In the genomic region with DNA sequence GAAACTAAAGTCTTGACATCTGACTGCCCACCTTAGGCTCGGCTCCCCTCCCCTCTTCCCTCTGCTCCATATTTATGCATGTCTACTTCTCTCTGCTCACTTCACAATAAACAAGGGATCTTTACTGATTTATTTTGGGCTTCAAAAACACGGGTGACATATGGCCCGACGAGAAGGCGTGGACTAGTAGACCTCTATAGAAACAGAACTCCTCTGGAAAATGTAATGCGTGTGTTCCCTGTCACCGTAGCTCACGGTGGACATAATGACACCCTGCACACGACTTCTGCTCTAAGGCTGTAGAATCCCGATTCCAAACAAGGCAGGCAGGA, we compare ENCODE assay signal across 11 mouse cellular contexts. TPM values are rescaled to one million over a fixed set of nuclear protein-coding genes. Genes with fewer than 3 reads are reported as not detected.
A peak's percentile ranks its signal among the peaks of the same experiment; 100 is the strongest.
DNase-seq lines count a peak whose midpoint lies in the region; ATAC-seq lines count a peak whose summit lies in the region.
"Had no signal": no experiment of that assay in that cellular context is flagged by ENCODE, and none has a peak within 500 bp of the region (broad histone marks: within the 10 kb centered on the region; RNA-seq: fewer than 3 reads in every experiment).

No protein-coding gene starts in this region.

- no peak overlapping the region for H3K9ac ChIP-seq in kidney, embryonic 16.5 days (replicated peaks; ENCODE audit: low read length)
- no peak overlapping the region for H3K9ac ChIP-seq in hindbrain, embryonic 14.5 days
- H3K9ac ChIP-seq in neural tube, embryonic 12.5 days, result no peak overlapping the region

- no peaks in the 10 kb centered on the region for H3K36me3 ChIP-seq in kidney, embryonic 16.5 days (ENCODE audit: insufficient read depth, low read length)
- no peaks in the 10 kb centered on the region for H3K36me3 ChIP-seq in forebrain, embryonic 10.5 days (replicated peaks)
- no peaks in the 10 kb centered on the region for H3K36me3 ChIP-seq in hindbrain, embryonic 14.5 days (replicated peaks; ENCODE audit: control insufficient read depth, insufficient read depth)
- no peaks in the 10 kb centered on the region for H3K36me3 ChIP-seq in neural tube, embryonic 12.5 days

- no peak overlapping the region for H3K27ac ChIP-seq in kidney, embryonic 16.5 days (ENCODE audit: low read length)
- peak overlapping the region; percentile 56 for H3K27ac ChIP-seq in forebrain, embryonic 10.5 days
- H3K27ac ChIP-seq in hindbrain, embryonic 14.5 days, result 0 out of 2 replicates have a peak overlapping the region, but pooled peaks have one; percentile 33
- H3K27ac ChIP-seq in neural tube, embryonic 12.5 days, result no peak overlapping the region

- 62% methylated on average over 10 of the region's 10 CpGs for WGBS in kidney, embryonic 16.5 days
- whole genome bisulfite sequencing in forebrain, embryonic 10.5 days, result 58% methylated on average over 10 of the region's 10 CpGs
- 27% methylated on average over 10 of the region's 10 CpGs for WGBS in hindbrain, embryonic 14.5 days
- 28% methylated on average over 10 of the region's 10 CpGs for WGBS in neural tube, embryonic 12.5 days

- no peaks in the 10 kb centered on the region for H3K9me3 ChIP-seq in kidney, embryonic 16.5 days (ENCODE audit: low read length)
- no peaks in the 10 kb centered on the region for H3K9me3 ChIP-seq in forebrain, embryonic 10.5 days
- H3K9me3 ChIP-seq in hindbrain, embryonic 14.5 days (ENCODE audit: control insufficient read depth, low read length), result no peaks in the 10 kb centered on the region
- H3K9me3 ChIP-seq in neural tube, embryonic 12.5 days, result no peaks in the 10 kb centered on the region

- peak overlapping the region; percentile 39; the same call in 1 of the 2 replicates for H3K4me2 ChIP-seq in kidney, embryonic 16.5 days (replicated peaks; ENCODE audit: low read depth, low read length)
- H3K4me2 ChIP-seq in hindbrain, embryonic 14.5 days (replicated peaks), result peak overlapping the region; percentile 51
- peak overlapping the region; percentile 57 for H3K4me2 ChIP-seq in neural tube, embryonic 12.5 days (replicated peaks)

- H3K4me1 ChIP-seq in kidney, embryonic 16.5 days (ENCODE audit: insufficient read depth, low read length), result peaks cover 9% of the 10 kb centered on the region; the same call in 1 of the 2 replicates
- H3K4me1 ChIP-seq in forebrain, embryonic 10.5 days, result peaks cover 17% of the 10 kb centered on the region
- no peaks in the 10 kb centered on the region for H3K4me1 ChIP-seq in hindbrain, embryonic 14.5 days (replicated peaks; ENCODE audit: control insufficient read depth, insufficient read depth, low read length)
- H3K4me1 ChIP-seq in neural tube, embryonic 12.5 days, result peaks cover 13% of the 10 kb centered on the region

- no peak overlapping the region for H3K4me3 ChIP-seq in kidney, embryonic 16.5 days (ENCODE audit: low read length)
- peak overlapping the region; percentile 40; the same call in 1 of the 2 replicates for H3K4me3 ChIP-seq in forebrain, embryonic 10.5 days
- H3K4me3 ChIP-seq in hindbrain, embryonic 14.5 days (replicated peaks; ENCODE audit: low read length), result no peak overlapping the region
- H3K4me3 ChIP-seq in neural tube, embryonic 12.5 days, result no peak overlapping the region

- no peak for DNase-seq in kidney, postnatal 14 days
- DNase-seq in forebrain, embryonic 10.5 days (ENCODE audit: extremely low spot score, low spot score), result no peak
- no peak for DNase-seq in hindbrain, embryonic 14.5 days (ENCODE audit: low spot score)
- no peak for DNase-seq in testis, postnatal 14 days (ENCODE audit: low spot score)
- no peak for DNase-seq in spleen, postnatal 10 days (ENCODE audit: low spot score in 2 of 2)
- DNase-seq in right cerebral cortex, postnatal 14 days, result no peak
- DNase-seq: kidney, postnatal 25 days; liver had no signal

- ATAC-seq in kidney, embryonic 16.5 days (ENCODE audit: low FRiP score, low TSS enrichment), result no peak
- no peak for ATAC-seq in hindbrain, embryonic 14.5 days (ENCODE audit: low FRiP score)
- ATAC-seq in neural tube, embryonic 12.5 days (ENCODE audit: low FRiP score, low read depth), result no peak
- ATAC-seq: lung, postnatal 0 days had no signal

- no peaks in the 10 kb centered on the region for H3K27me3 ChIP-seq in kidney, embryonic 16.5 days (ENCODE audit: insufficient read depth, low read length)
- peaks cover 97% of the 10 kb centered on the region for H3K27me3 ChIP-seq in forebrain, embryonic 10.5 days (ENCODE audit: poor library complexity, severe bottlenecking)
- H3K27me3 ChIP-seq in hindbrain, embryonic 14.5 days (ENCODE audit: control insufficient read depth, insufficient read depth, low read length), result 0 out of 2 replicates have a peak, but pooled peaks cover 4% of the 10 kb centered on the region
- 0 out of 2 replicates have a peak, but pooled peaks cover 3% of the 10 kb centered on the region for H3K27me3 ChIP-seq in neural tube, embryonic 12.5 days (replicated peaks)

RNA-seq across cellular contexts. Expression of gene Cdca7, which starts 53.0 kb away (rescaled TPM):
- 159 and 165 TPM in 2 replicates for polyA plus RNA-seq in kidney, embryonic 16.5 days (2015; fragmentation: Nextera tagmentation; extraction: Ambion mirVana)
- polyA plus RNA-seq in forebrain, embryonic 10.5 days (2016; fragmentation: Nextera tagmentation; extraction: Ambion mirVana), result 280 and 291 TPM in 2 replicates
- polyA plus RNA-seq in hindbrain, embryonic 14.5 days (2014; fragmentation: Nextera tagmentation; extraction: Ambion mirVana), result 17.1 and 19.1 TPM in 2 replicates
- polyA plus RNA-seq in neural tube, embryonic 12.5 days (2016; fragmentation: Nextera tagmentation; extraction: Ambion mirVana), result 102 and 109 TPM in 2 replicates

Comparison
In these comparisons a context has a peak if more than half of its experiments do, and no peak if none do; other contexts are left out.
1. H3K27ac ChIP-seq: peak in forebrain, embryonic 10.5 days (single experiment) and hindbrain, embryonic 14.5 days (single experiment); none in kidney, embryonic 16.5 days (single experiment) and neural tube, embryonic 12.5 days (single experiment).
2. Peak in every context shown above with its lines, with median percentiles within 50 percentile points of each other: H3K4me2 ChIP-seq.